Mouse (Mus musculus): ENCODE data around the gene Ppa2. TPM values are rescaled to one million over a fixed set of nuclear protein-coding genes. Genes with fewer than 3 reads are reported as not detected.

Ppa2 gene
- polyA plus RNA-seq, 1 experiment = 99.5 TPM

DNA sequence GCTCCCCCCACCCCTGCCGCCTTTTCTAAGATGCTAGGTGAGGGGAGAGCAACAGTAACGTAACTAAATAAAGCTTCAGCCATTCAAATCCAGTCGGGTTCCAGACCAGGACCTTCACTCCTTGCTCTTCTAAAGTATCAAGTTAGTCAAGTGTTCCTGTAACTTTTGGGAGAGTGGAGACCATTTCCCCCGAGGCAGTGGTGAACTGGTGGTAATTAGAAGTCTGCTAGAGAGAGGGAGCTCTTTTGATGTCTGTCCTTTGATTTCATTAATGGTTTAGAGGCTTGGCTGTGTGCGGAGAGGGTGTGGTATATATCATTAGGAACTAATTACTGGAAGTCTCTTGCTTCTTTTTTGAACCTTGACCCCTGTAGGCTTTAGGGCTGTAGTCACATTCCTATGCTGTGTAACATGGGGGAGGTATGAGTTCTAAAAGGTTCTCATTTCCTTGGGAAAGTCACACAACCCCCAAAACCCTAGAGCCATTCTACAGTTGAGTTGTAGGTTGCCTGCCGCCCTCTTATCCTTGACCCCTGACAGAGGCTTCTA lies 47.6 kb downstream of the Ppa2 start:
- TF ChIP-seq GATA1 (IDR thresholded peaks at IDR 0.05; ENCODE audit: low read length) = no peak

DNA sequence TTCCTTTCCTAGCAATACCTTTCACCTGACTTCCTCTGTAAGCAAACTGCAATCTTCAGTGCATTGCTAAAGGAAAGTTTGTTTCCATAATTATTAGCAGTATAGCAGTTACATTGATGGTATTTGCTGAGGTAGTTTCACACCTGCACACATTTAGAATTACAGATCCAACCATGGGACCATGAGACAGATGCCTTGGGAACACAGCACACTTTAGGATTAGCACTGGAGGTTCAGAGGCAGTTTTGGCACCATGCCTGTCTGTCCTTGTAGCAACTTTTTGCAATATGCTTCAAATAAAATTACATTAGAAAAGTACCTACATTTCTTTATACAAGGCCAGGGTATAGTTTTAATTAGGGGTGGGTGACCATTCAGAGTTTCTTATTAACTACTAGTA lies 48.1 kb downstream of the Ppa2 start:
- no peak for TF ChIP-seq GATA1 (IDR thresholded peaks at IDR 0.05; ENCODE audit: low read length)

DNA sequence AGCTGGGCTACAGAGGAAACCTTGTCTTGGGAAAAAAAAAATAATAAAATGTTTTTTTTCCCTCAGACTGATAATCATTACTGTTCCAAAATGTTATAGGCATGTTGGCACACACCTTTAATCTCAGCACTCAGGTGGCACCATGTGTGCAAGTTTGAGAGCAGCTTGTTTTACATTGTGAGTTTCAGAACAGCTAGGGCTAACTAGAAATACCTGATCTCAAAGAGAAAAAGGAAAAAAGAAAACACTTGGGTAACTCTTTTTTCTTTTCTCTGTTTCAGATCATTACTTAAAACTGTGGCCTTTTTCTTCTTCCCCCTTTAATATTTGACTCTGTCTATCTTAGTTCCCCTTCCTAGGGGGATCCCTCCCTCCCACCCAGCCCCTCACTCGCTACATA lies 51.5 kb downstream of the Ppa2 start:
- no peak for TF ChIP-seq GATA1 (IDR thresholded peaks at IDR 0.05; ENCODE audit: low read length)

DNA sequence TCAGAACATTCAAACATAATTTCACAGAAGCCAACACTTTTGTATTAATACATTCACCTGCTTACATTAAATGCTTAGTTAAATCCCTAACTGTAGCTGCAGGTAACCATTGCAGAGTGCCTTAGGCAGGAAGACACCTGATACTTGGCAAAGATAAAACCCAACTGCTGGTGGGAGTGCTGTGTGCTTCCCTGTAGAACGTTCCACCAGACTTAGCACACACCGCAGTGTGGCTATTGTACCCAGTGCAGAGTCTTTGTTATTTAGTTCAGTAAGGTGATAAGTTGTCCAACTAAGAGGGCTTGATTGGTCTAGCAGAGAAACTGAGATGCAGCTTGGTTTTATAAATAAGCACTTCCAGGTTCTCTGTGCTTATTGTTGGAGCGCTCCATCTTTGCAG lies 54.2 kb downstream of the Ppa2 start:
- no peak for TF ChIP-seq GATA1 (IDR thresholded peaks at IDR 0.05; ENCODE audit: low read length)

DNA sequence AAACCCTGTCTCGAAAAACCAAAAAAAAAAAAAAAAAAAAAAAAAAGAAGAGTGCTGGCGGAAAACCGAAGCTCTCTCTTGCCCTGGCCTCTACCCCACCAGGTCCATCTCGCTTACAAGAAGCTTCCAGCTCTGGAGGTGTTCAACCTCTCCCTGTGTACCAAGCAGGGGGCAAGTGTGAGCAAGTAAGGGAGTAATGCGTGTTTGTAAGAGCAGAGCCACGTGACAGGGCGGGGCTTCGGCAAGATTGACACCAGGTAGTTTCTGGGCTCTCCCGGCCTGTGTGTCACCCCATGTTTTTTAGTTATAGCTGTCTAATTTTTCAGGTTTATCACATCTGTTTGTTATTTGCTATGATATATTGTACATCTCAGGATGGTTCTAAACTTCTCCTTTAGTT lies 56.2 kb downstream of the Ppa2 start:
- no peak for TF ChIP-seq GATA1 (IDR thresholded peaks at IDR 0.05; ENCODE audit: low read length)

DNA sequence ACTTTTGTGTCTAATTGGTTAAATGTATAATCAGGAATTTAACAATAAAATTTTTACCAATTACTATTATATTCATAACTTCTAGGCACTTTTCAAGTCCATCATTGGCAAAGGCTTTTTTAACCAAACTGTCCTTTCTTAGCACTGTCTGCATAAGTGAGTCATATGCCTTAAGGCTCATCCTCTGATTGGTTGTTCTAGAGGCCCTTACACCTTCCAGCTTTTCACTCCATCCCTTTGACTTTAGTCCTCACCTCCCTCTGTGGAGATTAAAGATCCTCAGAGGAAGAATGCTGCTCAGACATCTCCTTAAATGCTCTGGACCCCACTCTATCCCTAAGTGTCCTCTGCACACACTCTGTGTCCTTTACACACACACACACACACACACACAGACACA lies 68.3 kb downstream of the Ppa2 start:
- no peak for TF ChIP-seq GATA1 (IDR thresholded peaks at IDR 0.05; ENCODE audit: low read length)

DNA sequence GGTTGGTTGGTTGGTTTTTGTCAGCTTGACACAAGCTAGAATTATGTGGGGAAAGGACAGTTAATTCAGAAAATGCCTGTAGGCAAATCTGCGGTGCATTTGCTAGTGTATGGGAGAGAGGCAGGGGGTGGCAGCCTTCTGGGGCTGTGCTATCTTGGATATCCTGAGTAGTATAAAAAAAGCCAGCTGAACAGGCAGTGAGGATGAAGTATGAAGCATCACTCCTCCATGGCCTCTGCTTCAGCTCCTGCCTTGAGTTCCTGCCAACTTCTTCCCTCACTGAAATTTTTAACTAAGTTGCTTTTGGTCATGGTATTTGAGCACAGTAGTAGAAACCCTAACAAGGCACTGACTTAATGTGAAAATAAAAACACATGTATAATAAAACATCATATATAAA lies 70.1 kb downstream of the Ppa2 start:
- no peak for TF ChIP-seq GATA1 (IDR thresholded peaks at IDR 0.05; ENCODE audit: low read length)

DNA sequence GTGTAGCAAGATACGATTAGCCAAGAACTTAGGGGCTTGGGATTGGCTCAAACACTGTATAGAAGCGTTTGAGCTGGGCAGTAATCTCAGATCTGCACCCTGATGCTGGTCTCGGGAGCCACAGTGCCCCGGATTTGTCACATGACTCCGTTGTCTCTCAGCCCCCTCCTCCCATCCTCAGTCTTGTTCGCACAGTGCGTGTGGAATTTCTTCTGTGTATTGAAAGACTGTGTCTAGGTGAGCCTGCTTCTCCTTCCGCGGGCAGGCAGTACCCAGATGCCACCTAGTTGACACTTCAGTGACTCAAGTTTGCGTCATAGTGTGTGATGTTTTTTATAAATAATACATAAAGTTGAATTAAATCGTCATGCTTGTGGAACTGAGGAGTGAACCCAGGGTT lies 71.6 kb downstream of the Ppa2 start:
- TF ChIP-seq GATA1 (IDR thresholded peaks at IDR 0.05; ENCODE audit: low read length) = no peak

DNA sequence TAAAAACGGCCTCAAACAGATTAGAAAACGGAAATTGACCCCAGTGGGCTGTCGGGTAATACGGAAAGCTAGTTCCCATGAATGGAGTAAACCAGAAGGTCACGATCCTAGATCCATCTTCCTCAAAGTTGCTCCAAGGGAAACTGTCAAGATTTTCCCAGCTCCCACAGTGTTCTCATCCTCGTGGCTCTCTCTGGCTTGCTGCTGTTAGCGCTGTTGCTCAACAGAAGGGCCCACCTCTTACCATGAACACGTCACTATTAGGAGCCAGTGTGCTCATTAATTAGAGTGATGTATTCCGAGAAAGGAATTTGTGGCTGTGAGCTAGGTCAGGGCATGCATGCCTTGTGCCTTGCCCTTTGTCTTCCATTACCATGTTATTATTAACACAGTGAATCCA lies 72.2 kb downstream of the Ppa2 start:
- no peak for TF ChIP-seq GATA1 (IDR thresholded peaks at IDR 0.05; ENCODE audit: low read length)

DNA sequence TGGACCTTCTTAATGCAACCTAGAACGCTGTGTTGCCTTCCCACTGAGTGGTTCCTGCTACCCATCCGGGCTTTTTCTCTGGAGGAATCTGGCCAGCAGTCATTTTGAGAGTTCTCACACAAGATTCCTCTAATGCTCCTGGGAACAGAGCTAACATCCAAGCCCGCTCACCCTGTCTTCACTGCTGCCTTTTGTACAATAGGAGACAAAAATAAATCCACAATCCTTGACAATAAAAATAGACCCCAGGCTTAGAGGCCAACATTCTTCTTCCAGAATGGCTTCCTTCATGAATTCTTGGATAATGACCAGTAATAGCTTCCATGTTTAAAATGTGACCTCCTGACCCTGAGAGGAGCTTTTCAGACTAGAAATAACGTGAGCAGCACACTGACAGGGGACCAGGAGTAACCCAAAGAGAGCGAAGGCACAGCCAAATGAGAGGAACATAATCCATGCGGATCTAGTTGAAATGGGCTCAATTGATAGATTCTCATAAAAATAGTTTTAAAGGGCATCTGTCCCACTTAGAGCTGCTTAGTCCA lies 74.3 kb downstream of the Ppa2 start:
- TF ChIP-seq GATA1 (IDR thresholded peaks at IDR 0.05; ENCODE audit: low read length) = no peak

DNA sequence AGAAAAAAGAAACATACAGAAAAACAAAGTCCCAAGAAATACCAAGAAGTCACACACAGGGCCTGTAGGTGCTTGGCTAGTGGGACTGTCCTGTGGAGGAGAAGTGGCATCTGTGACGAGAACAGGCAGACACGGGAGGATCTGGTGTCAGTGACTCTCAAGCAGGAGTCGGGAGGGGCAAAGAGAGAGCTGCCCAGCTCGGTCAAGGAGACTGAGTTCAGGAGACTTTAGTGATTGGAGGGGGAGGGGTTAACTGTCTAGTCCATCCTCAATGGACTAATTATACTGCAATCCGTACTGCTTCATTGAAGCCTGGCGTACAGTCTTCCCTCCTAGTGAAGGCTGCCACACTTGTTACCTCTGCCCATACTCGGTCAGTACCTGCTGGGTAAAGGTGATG lies 77.4 kb downstream of the Ppa2 start:
- TF ChIP-seq GATA1 (IDR thresholded peaks at IDR 0.05; ENCODE audit: low read length) = no peak

DNA sequence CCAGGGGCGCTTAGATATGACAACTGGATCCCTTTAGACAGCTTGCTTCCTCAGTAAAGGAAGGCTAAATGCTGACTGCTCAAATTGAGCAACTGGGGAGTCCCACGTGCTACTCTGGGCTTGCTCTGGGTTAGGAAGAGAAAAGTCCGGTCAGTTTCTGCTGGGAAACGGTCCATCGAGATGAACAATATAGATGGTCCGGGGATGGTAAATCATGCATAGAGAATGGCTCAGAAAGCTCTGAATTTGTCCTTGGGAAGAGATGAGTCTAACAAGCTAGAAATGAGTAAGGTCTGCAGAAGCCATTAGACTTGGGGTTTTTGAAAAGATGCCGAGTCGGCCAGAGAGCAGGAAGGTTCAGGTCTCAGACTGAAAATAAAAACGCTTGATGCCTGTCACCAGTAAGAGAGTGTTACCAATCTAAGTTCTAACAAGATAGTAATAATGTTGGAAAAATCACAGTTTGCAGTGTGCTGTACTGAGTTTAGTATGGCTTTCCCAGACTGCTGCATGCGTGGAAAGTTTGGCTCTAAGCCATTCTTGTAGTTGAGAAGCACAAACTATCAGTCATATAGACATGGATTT lies 80.0 kb downstream of the Ppa2 start:
- TF ChIP-seq GATA1 (IDR thresholded peaks at IDR 0.05; ENCODE audit: low read length) = no peak

DNA sequence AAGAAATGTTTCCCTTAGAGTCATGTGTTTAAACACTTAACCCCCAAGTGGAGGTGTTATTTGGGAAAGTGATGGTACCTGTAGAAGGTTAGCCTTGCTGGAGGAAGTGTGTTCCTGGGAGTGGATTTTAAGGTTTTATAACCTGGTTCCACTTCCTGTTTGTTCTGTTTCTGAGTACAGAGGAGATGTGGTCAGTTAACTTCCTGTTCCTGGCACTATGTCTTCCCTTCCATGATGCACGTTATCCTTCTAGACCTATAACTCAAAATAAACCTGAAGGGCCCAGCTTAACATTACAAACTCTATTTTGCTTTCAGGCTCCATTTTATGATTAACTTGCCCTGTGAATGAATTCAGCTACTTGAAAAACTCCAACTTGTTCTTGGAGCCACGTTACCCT lies 84.6 kb downstream of the Ppa2 start:
- TF ChIP-seq GATA1 (IDR thresholded peaks at IDR 0.05; ENCODE audit: low read length) = no peak

DNA sequence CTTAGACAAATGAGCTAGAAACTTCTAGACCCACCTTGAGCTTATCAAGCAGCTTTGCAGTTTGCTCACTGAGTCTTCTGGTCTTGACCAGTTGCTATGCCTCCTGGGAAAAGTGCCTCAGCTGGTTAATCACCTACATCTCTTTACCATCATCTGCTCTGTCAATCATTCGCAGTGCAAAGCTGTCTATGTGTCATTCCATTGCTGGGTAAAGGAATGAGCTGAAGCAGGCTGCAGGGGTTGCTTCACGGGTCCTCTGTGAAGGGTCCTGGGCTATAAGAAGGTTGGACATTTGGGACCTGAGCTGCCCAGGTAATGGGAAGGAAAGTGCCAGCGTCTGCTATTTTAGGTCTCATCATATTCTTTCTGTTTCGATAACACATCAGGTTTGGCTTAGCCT lies 93.9 kb downstream of the Ppa2 start:
- no peak for TF ChIP-seq GATA1 (IDR thresholded peaks at IDR 0.05; ENCODE audit: low read length)

DNA sequence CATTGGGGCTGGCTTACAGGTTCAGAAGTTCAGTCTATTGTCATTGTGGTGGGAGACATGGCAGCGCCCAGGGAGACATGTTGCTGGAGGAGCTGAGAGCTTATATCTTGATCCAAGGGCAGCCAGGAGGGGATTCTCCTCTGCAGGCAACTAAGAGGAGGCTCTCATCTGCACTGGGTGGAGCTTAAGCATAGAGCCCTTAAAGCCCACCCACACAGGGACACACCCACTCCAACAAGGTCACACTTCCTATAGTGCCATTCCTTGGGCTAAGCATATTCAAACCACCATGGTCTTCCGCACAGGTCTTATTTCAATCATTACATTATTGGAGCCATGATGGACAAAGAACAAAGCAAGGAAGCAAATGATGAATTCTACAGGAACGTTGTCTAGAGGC lies 95.7 kb downstream of the Ppa2 start:
- TF ChIP-seq GATA1 (IDR thresholded peaks at IDR 0.05; ENCODE audit: low read length) = no peak

DNA sequence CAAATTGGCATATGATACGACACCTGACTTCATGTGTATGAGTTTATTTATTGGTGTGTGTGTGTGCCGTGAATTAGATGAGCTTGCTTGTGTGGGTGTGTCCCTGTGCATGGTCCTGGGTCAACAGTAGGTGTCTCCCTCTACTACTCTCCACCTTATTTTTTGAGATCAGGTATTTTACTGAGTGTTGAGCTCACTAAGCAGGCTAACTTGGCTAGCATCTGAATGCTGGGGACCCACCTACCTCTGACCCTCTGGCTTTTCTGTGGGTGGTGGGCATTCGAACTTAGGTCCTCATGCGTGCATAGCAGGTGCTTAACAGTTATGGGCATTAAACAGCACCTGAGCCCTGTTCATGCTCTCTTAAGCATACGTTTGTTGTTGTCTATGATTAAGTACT lies 96.3 kb downstream of the Ppa2 start:
- TF ChIP-seq GATA1 (IDR thresholded peaks at IDR 0.05; ENCODE audit: low read length) = no peak

DNA sequence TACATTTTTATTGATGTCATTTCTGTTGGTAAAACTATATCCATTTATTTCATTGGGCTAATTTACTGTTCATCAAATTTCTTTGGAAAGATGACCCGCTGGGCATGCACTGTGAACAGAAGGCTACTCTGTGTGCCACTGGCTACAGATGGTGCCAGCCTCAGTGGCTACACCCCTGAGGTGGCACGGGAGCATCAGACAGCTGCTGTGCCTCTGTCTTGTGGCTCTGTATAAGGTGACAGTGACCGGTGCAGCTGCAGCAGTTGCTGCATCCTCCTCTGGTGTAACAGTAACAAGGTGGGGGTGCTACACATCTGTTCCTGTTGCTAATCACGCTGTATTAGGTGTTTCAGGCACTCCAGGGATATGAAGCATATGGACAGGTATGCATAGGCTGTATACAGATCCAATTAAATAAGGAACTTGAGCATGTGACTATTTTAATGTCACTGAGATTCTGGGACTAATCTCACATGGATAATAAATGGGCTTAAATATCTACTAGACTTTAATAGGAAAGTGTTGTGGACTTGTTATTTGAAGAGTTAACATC lies 101.3 kb downstream of the Ppa2 start:
- no peak for TF ChIP-seq GATA1 (IDR thresholded peaks at IDR 0.05; ENCODE audit: low read length)

All from G1E-ER4 (cell line).